Mouse (Mus musculus): ENCODE data around the gene Sgf29.

Gene Sgf29

DNA sequence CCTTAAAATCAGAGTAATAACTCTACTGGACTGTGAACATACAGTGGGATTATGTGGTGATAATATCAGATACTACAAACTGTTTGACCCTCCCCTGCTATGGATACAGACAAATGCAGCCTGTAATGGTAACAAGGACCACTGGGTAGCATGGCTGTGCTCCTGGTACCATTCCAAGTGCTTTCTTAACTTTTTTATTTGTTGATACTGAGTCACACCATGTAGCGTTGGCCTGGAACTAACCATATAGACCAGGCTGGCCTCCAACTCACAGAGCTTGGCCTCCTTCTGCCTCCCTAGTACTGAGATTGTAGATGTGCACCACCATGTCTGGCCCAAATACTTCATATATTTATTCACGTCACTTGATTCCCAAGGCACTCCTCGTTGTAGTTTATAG is 16.2 kb downstream of the Sgf29 start:
- TF ChIP-seq GATA4 (IDR thresholded peaks at IDR 0.05; ENCODE audit: insufficient replicate concordance, low read length): no peak

DNA sequence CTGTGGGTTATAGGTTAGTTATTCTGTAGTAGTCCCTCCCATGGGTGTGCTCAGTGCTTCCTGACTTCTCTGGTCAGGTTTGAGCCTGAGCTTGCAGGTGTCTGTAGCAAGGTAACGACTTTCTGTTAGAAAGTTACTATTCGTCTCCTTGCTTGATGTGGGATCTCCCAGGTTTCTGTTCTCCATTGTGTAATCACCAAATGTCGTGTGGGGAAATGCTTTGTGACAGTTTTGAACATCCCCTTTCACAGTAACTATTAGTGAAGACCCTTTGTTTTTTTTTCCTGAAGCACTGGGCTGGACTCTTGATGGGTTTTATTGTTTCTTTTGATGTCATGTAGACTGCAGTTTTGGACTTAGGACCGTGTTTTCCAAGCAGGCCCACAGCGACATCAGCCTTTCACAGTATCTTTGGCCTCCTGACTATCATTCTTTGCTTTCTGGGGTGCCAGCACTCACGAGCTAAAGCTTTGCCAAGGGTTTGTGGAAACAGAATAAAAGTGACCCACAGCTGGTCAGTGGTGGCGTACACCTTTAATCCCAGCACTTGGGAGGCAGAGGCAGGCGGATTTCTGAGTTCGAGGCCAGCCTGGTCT is 18.5 kb downstream of the Sgf29 start:
- no peak; the same call in 1 of the 2 replicates for TF ChIP-seq GATA4 (IDR thresholded peaks at IDR 0.05; ENCODE audit: insufficient replicate concordance, low read length)

DNA sequence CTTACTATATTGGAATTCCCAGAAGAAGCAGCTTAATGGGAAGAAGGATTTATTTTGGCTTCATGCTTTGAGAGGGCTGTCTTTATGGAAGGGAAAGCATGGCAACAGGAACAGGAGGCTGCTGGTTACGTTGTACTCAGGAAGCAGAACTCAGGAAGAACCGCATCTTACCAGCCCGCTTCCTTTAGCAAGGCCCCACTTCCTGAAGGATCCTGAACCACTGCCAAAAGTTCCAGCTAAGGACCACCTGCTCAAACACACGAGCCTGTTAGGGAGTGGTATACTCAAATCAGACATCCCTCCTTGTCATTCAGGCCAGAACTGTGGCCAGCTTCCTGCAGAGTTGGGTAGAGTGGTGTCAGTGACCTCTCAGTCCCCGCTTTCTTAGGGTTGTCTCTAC is 19.3 kb downstream of the Sgf29 start:
- no peak for TF ChIP-seq GATA4 (IDR thresholded peaks at IDR 0.05; ENCODE audit: insufficient replicate concordance, low read length)

DNA sequence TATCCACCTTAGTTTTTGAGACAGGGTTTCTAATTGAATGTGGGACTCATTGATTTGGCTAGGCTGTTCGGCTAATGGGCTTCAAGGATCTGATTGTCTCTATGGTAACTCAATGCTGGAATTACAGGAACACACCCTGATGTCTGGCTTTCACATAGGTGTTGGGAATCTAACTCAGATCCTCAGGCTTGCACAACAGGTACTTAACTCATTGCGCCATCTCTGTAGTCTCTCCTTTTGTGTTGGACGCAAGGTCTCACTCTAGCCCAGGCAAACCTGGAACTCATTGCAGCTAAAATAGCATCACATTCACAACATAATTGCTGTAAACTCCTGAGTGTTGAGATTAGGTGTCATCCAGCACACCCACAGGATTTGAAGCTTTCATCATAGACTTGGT is 21.0 kb downstream of the Sgf29 start:
- TF ChIP-seq GATA4 (IDR thresholded peaks at IDR 0.05; ENCODE audit: insufficient replicate concordance, low read length): no peak

GRCm38 (mm10) chr7:126672111-126672510 is 23.0 kb downstream of the Sgf29 start:
- no peak for TF ChIP-seq GATA4 (IDR thresholded peaks at IDR 0.05; ENCODE audit: insufficient replicate concordance, low read length)

DNA sequence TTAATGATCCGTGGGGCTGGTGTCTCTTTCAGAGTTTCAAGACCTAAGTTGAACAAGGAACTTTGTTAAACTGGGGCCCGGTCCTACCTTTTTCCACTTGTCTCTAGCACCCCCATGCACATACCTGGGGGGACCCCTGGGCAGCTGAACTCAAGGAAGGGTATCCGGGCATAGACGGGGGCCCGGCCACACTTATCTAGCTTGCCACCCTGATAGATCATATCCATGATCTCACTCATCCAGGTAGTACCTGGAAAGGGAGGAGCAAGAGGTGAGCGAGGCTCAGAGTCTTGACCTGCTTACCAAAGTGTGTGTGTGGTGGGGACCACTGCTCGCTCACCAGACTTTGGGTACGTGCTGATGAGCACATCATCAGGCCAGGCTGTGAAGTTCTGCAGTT is 26.0 kb downstream of the Sgf29 start:
- no peak for TF ChIP-seq GATA4 (IDR thresholded peaks at IDR 0.05; ENCODE audit: insufficient replicate concordance, low read length)

- no peak for TF ChIP-seq GATA4 (IDR thresholded peaks at IDR 0.05; ENCODE audit: insufficient replicate concordance, low read length)
Measured at GRCm38 (mm10) chr7:126676207-126676606, 27.1 kb downstream of the Sgf29 start, which contains the start of gene Sult1a1. Gene Sult1a1 (minus strand): TSS chr7:126676432.

GRCm38 (mm10) chr7:126676631-126677220 is 27.6 kb downstream of the Sgf29 start:
- TF ChIP-seq GATA4 (IDR thresholded peaks at IDR 0.05; ENCODE audit: insufficient replicate concordance, low read length): no peak

- TF ChIP-seq GATA4 (IDR thresholded peaks at IDR 0.05; ENCODE audit: insufficient replicate concordance, low read length): peak; percentile 85; the same call in 1 of the 2 replicates
Measured at GRCm38 (mm10) chr7:126678545-126679341, 29.6 kb downstream of the Sgf29 start.

DNA sequence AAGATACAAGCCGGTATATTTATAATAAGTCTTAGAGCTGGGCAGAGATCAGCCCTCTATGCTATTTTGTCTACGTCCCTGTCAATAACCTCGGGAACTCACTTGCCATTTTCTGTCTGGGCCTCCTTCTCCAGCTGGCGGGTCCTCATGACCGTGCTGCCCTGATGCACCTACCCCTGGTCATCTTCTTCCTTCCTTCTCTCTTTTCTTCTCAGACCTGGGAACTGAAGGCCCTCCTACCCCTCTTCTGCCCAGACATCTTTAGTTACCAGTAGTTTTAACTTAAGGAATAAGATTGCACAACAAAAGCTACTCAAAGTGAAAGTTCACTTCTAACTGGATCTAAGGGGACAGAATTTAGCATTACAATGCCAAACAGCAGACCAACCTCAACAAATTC is 30.6 kb downstream of the Sgf29 start:
- TF ChIP-seq GATA4 (IDR thresholded peaks at IDR 0.05; ENCODE audit: insufficient replicate concordance, low read length): no peak

GRCm38 (mm10) chr7:126681221-126681620 is 32.1 kb downstream of the Sgf29 start:
- TF ChIP-seq GATA4 (IDR thresholded peaks at IDR 0.05; ENCODE audit: insufficient replicate concordance, low read length): no peak

DNA sequence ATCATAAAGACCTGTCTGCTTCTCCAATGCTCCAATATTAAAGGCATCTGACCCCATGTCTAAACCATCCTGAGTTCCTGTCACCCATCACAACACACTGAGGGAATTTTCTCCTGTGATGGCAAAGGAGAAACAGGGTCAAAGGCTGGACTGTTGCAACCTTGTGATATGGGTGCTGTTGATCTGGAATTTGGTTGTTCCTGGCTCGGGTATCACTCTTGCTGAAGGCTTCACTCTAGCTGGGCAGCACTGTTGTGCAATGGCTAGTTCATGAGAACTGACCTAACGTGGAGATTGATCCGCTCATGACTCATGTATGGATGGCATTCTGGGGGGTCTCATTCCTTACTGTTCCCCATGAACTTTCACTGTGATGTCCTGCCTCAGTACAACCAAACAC is 39.9 kb downstream of the Sgf29 start:
- no peak for TF ChIP-seq GATA4 (IDR thresholded peaks at IDR 0.05; ENCODE audit: insufficient replicate concordance, low read length)

DNA sequence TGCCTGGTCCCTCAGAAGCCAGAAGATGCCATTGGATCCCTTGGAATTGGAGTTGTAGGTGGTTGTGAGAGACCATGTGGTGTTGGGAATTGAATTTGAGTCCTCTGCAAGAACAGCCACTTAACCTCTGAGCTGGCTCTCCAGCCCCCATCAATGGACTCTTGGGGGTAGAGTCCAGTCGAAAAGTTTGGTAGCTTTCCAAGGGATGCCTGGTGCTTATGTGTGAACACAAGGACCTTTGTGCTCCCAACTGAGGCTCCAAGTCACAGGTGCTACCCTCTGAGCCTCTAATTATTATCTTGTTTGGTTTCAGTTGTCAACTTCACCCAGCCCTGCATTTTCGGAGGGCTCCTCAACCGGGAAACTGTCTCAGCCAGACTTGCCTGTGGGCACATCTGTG is 41.6 kb downstream of the Sgf29 start:
- no peak for TF ChIP-seq GATA4 (IDR thresholded peaks at IDR 0.05; ENCODE audit: insufficient replicate concordance, low read length)

GRCm38 (mm10) chr7:126691676-126692075 is 42.6 kb downstream of the Sgf29 start:
- TF ChIP-seq GATA4 (IDR thresholded peaks at IDR 0.05; ENCODE audit: insufficient replicate concordance, low read length): no peak

GRCm38 (mm10) chr7:126692426-126692825 is 43.3 kb downstream of the Sgf29 start:
- no peak for TF ChIP-seq GATA4 (IDR thresholded peaks at IDR 0.05; ENCODE audit: insufficient replicate concordance, low read length)

DNA sequence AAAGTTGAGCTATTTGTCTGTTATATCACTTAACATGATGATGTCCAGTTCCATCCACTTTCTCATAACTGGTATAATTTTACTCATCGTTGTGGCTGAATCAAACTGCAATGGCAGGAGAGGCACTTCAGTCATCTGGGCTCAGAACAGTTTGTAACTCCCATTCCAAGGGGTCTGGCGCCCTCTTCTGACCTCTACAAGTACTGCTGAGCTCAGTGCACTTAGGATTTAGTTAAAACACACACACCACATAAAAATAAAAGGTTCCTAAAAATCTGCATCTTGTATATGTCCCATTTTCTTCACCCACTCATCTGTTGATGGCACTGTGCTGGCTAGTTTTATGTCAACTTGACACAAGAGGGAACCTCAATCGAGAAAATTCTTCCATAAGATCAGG is 44.1 kb downstream of the Sgf29 start:
- TF ChIP-seq GATA4 (IDR thresholded peaks at IDR 0.05; ENCODE audit: insufficient replicate concordance, low read length): no peak
